Mouse (Mus musculus) spleen, postnatal 36 days (tissue): ENCODE results near the gene Ptn.
A peak's percentile ranks its signal among the peaks of the same experiment; 100 is the strongest.
"Not testable (repeated sequence)": the region's sequence is repeated elsewhere in the genome, so short reads cannot be mapped to it uniquely, and the experiment has no call there.

Experiments
- DNase-seq, 2 experiments: peaks; one replicate each; pipeline ENCODE4 v3.0.0; 2022; ENCODE audit warnings: low spot score in 2 of 2, mixed read lengths in 1 of 2

Ptn gene

DNA sequence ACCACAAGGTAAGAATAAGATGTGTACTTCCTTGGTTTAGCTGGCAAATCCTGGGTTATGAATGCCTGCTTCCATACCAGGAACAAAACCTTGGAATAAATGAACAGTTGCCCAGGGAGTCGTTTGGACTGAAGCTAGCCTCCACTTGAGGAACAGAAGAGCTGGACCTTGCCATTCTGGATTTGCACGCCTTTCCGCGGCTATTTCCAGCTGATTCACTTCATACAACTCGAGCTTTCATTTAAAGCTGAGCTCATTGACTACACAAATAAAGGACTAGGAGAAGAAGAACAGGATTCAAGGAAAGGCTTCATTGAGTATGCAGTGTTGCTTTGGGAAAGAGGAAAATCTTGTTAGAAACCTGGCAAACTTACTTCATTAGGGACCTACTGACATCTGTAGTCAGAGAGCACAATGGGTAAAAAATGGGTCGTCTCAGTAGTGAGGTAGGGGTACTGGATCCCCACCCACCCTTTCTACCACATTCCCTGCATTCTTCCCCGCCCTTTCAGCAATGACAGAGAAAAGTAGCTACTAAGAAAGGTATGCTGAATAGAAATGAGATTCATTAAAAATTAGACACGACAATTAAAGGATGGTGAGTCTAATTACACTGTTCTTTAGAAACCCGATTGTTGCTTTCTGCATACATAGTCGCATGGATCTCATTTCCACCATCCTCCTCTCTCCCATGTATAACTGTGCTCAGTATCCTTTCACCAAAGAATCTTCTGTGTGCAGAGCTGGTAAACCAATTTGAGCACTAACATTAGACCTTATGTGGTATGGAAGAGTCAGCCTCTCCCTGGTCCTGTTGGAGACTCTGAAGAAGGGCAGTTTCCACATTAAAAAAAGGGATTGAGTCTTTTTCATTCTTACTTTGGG, 54.8 kb downstream of the Ptn start:
- no peak for DNase-seq

DNA sequence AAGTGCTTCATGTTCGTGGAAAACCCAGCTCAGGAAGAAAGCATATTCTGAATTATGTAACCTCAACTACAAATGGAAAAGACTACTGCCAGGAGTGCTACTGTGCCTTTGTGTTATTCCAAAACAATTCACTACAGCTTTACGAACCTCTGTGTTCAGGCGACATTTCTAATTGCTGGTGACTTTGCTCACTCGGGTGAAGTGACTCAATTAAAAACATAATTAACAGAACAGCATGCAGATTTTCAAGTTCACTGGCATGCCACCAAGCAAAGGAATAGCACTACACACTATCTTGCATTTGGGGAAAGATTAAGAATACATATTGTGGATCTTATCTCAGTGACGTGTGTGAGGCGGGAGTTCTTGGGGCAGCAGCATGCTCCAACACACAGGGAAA, 57.1 kb downstream of the Ptn start:
- DNase-seq = no peak

DNA sequence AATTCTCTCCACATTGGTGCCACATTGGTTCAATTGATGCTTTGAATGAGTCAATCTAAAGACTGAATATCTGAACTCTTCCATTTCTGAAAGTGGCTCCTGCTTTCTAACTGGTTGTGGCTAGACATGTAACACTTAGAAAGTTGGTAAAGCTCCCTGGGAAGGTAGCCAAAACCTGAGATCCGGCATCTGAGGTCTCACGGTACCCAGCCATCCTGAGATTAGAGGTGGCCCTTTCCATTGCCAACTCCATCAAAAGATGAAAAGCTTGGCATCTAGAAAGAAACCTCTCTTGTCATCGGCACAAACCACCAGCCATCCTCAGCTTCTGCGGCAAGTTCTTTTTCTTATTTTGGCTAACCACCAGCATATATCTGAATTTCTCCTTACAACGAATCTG, 70.2 kb downstream of the Ptn start:
- DNase-seq = no peak

DNA sequence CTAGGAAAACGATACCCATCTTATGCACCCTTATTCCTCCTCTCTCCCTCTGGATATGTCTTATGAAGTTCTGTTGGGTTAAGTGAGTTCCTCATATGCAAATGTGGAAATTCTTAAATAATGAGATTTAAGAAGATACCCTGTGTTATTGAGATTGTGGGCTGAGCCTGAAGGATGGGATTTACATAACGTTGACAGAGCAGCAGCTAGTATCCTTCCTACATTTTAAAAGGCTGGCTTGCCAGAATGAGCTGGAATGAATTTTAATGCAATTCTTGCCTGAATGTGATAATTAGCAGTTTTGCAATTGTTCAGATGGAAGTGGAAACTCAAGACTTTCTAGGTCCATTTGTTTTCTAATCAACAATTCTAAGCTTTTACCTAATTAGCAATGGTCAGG, 73.3 kb downstream of the Ptn start:
- DNase-seq = no peak

- not testable (repeated sequence) for DNase-seq
These were observed 74.4 kb downstream of the Ptn start for GRCm38 (mm10) chr6:36735622-36736021.

- not testable (repeated sequence) for DNase-seq
These were observed 80.2 kb downstream of the Ptn start for GRCm38 (mm10) chr6:36729811-36730210.

DNA sequence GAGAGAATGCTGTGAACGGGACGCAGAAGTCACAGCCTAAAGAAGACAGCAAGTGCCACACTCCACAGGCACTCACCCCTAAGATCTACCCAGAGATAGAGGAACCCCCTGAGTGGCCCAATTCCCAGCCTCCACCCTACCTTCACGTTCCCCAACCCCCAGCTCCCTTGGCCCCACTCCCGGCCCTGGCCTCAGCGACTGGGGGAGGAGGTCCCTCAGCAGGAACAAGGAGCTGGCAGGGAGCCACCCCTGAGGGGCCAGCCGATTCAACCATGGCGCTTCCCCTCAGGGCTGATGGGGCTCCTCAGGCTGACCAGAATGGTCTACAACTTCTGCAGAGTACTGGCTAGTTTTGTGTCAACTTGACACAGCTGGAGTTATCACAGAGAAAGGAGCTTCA, 81.9 kb downstream of the Ptn start:
- no peak for DNase-seq

- no peak for DNase-seq
These were observed 84.4 kb downstream of the Ptn start for GRCm38 (mm10) chr6:36725509-36726160.

DNA sequence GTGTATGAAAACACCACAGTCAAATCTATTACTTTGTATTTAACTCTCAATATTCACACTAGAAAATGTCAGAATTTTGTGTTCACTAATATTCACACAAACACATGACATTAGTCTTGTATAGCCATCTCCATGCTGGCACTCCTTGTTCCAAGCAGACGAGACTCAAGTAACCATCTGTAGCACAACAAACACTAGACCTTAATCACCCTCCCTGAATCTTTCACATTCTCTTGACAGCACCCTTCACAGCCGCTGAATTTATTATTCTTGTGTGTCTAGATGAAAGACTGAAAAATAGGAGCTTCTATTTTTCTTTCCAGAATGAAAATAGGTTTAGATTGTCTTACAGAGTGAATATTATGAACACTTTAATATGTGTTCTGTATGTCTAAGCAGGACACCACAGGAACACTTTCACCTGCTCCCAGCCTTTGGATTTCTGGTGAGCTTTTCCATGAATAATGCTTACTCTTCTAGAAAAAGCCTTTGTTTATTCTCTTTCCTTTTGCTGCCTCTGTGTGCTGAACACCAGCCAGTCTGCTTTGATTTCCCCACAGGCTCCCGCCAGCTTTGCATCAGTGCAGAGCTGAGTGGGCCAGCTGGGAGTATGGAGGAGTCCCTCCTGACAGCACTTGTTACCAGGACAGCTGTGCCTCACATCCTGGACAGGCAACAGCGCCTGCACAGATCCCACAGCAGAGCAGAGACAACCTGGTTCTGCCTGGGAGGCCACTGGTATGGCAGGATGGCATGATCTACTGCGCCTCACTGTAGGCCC, 87.1 kb downstream of the Ptn start:
- no peak for DNase-seq

DNA sequence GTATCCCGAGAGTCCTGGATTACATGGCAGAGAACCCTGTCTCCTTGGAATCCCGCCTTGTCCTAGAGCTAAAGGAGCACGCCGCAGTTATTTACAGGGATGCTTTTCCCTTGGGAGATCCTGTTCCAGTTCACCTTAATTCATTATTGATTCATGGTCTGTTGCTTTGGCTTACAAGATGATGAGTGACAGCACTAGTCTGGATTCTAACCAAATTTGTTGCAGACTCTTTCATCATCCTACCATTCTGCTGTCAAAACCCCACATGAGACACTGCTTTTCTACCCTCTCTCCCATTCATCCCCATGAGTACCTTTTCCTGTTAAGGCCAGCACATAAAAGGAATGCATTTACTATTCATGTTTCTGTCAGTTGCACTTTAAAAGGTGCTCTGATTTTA, 96.7 kb downstream of the Ptn start:
- DNase-seq = no peak

- DNase-seq = no peak
These were observed 114.5 kb downstream of the Ptn start for GRCm38 (mm10) chr6:36695481-36695880.

- DNase-seq = peak in 1 of 2 experiments; percentile 1
These were observed 118.5 kb downstream of the Ptn start for GRCm38 (mm10) chr6:36691497-36691896.

DNA sequence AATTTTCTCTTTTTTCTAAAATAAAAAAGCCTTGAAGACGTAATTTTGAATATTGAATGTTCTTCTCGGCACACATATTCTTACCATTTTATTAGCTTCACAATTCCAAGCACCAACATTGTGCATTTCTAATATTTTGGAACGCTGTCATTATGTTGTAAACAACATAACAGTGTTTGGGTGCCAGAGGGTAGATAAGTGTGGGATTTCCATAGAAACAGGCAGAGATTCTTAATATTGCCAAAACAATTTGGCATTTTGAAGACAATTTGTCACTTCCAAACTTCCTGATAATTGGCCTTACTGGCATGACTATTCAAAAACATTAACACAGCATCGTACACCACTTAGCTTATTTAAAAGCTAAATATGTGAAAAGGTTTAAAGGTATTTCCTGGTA, 119.1 kb downstream of the Ptn start:
- DNase-seq = no peak

- no peak for DNase-seq
These were observed 133.0 kb downstream of the Ptn start for GRCm38 (mm10) chr6:36676710-36677691.

GRCm38 (mm10) chr6:36672399-36673221, 137.4 kb downstream of the Ptn start:
- DNase-seq = no peak

DNA sequence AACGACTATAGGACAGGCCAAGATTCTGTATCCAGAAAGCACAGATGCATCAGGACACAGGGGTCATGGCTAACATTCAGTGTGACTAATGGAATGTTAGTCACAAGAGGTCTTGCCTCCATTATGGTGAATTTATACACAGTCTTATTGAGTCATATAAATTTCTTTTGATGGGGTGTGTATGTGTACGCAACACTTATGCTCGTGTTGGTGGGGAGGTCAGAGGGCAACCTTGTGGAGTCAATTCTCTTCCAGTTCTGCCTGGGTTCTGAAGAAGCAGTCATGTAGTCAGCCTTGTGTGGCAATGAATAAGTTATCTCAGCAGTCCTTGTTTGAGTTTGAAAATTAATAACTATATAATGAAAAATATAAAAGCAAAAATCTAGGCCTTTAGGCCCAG, 138.7 kb downstream of the Ptn start:
- DNase-seq = no peak
